Mouse (Mus musculus): ENCODE data around the gene Cyp2j9. TPM values are rescaled to one million over a fixed set of nuclear protein-coding genes. Genes with fewer than 3 reads are reported as not detected.
A peak's percentile ranks its signal among the peaks of the same experiment; 100 is the strongest.
"Not testable (repeated sequence)": the region's sequence is repeated elsewhere in the genome, so short reads cannot be mapped to it uniquely, and the experiment has no call there.

The Cyp2j9 gene
- polyA plus RNA-seq (2015; fragmentation: Nextera tagmentation; extraction: Ambion mirVana), result 2.8 and 3.2 TPM in 2 replicates

DNA sequence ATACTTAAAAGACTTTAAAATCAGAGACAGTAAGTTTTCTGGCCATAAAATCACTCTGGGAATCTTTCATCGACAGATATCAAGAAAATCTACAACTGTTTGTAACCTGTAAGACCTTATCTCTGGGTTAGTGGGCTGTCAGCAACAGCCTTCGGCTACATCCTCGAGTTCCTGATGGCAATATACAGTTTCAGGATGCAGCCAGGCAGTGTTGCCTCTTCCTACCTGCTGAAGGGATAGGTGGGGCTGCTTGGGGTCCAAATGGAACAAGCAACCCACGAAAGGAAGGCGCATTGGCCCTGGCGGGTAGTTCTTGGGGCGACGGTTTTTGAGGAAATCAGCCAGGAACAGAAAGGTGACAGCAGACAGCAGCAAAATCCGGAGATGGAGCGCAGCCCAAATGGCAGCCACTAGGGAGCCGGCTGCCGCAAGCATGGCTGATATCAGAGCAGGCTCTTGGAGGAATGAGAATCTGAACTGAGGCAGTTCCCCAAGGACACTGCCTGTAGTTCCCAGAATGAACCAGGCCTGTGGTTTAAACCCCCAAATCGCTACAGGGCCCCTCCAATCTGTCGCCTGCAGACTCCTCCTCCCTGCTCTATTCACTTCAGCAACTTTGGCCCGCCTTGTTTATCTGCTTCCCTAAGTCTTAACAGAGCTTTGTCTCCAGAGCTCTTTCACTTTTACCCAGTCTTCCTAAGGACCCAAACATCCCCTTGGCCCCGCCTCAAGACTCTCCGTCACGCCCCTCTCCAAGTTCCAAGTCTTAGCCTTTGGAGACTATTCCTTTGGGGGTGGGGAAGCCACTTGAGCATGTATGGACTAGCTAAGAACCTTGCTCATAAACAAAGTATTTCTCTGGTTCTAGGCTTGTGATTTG is at the start of gene Cyp2j9:
Gene Cyp2j9, minus strand, starts transcription at position 668 of the 880 bp plus-strand sequence.
- WGBS, result 4% methylated on average over 18 of the region's 18 CpGs

DNA sequence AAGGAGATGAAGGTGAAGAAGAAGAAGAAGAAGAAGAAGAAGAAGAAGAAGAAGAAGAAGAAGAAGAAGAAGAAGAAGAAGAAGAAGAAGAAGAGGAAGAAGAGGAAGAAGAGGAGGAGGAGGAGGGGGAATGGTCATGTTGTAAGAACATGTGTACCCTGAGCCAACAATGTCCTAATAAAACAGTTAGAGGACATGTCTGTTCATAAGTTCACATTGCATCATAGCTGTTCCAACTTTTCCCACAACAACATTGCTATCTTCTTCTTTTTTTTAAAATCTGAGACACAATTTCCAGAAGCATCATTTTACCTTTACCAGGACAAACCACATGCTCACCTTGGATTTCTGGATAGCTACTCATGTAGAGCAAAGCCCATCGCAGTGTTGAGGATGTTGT is 44.1 kb upstream of the Cyp2j9 start:
- 80% methylated on average over 1 of the region's 1 CpGs for WGBS
- no peak overlapping the region for H3K9ac ChIP-seq
- no peak overlapping the region for H3K4me2 ChIP-seq (replicated peaks)
- no peak for ATAC-seq (ENCODE audit: insufficient number of reproducible peaks, low FRiP score, low TSS enrichment, low read depth)
- H3K27ac ChIP-seq (replicated peaks), result no peak overlapping the region
- no peaks in the 10 kb centered on the region for H3K27me3 ChIP-seq
- no peaks in the 10 kb centered on the region for H3K9me3 ChIP-seq (replicated peaks)
- no peak overlapping the region for H3K4me3 ChIP-seq (replicated peaks)
- H3K36me3 ChIP-seq, result no peaks in the 10 kb centered on the region
- H3K4me1 ChIP-seq, result no peaks in the 10 kb centered on the region

More for the DNA sequence above, at the start of gene Cyp2j9:
- H3K9me3 ChIP-seq (replicated peaks), result no peaks in the 10 kb centered on the region
- no peaks in the 10 kb centered on the region for H3K27me3 ChIP-seq
- H3K9ac ChIP-seq, result peak within 1 kb of the TSS; percentile 12
- H3K4me3 ChIP-seq (replicated peaks), result peak within 1 kb of the TSS; percentile 45
- peaks cover 8% of the 10 kb centered on the region for H3K4me1 ChIP-seq
- ATAC-seq (ENCODE audit: insufficient number of reproducible peaks, low FRiP score, low TSS enrichment, low read depth), result peak; percentile 82
- peak within 1 kb of the TSS; percentile 49 for H3K4me2 ChIP-seq (replicated peaks)
- H3K36me3 ChIP-seq, result no peaks in the 10 kb centered on the region
- peak within 1 kb of the TSS; percentile 79 for H3K27ac ChIP-seq (replicated peaks)

DNA sequence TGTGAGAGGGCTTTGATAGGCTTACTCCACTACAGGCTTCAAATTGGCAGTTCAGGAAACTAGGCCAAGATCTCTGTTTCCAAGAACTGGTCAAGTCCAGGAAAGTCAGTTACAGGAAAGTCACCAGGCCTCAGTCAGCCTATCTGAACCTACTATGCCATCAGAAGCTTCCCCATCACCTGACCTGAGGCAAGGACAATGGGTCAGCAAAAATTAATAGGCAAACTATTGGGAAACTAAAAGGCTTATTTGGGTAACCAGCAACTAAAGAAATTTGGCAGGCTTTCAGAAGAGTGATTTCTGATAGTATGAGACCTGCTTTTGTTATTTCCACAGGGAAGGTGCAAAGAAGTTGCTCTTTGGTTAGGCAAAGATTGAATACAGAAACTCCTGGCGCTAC is 31.1 kb upstream of the Cyp2j9 start:
- Histone ChIP-seq H3K36me3 (no peaks in the 10 kb centered on the region), H3K4me3 (replicated peaks) (no peak overlapping the region)
- 86% methylated on average over 1 of the region's 1 CpGs for WGBS

DNA sequence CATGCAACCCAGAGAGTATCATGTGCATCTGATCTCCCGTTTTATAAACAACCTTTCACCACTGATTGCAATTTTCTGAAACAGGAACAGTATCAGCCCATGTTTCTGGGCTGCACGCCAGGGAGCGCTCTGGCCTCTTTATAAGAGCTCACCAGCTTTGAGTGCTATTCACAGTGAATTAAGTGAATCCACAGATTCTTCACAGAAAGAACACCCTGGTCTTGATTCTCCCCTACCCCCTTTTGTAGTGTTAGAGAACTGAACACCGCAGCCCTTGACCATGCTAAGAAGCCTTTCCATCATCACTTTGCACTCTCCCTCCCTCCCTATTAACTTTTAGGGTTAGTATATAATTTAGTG is 393 bp upstream of the Cyp2j9 start:
- no peak for ATAC-seq (ENCODE audit: insufficient number of reproducible peaks, low FRiP score, low TSS enrichment, low read depth)
- Histone ChIP-seq H3K36me3 (no peaks in the 10 kb centered on the region), H3K27ac (replicated peaks) (peak overlapping the region; percentile 79; the same call in 1 of the 2 replicates), H3K4me1 (peaks cover 8% of the 10 kb centered on the region), H3K27me3 (no peaks in the 10 kb centered on the region), H3K4me3 (replicated peaks) (peak overlapping the region; percentile 45), H3K9ac (no peak overlapping the region), H3K9me3 (replicated peaks) (no peaks in the 10 kb centered on the region), H3K4me2 (replicated peaks) (peak overlapping the region; percentile 49)
- 20% methylated on average over 4 of the region's 4 CpGs for WGBS

More for the DNA sequence above, 31.1 kb upstream of the Cyp2j9 start:
- no peak overlapping the region for H3K4me2 ChIP-seq (replicated peaks)
- no peaks in the 10 kb centered on the region for H3K9me3 ChIP-seq (replicated peaks)
- no peaks in the 10 kb centered on the region for H3K4me1 ChIP-seq
- no peak overlapping the region for H3K9ac ChIP-seq
- no peak overlapping the region for H3K27ac ChIP-seq (replicated peaks)
- no peak for ATAC-seq (ENCODE audit: insufficient number of reproducible peaks, low FRiP score, low TSS enrichment, low read depth)
- H3K27me3 ChIP-seq, result no peaks in the 10 kb centered on the region

DNA sequence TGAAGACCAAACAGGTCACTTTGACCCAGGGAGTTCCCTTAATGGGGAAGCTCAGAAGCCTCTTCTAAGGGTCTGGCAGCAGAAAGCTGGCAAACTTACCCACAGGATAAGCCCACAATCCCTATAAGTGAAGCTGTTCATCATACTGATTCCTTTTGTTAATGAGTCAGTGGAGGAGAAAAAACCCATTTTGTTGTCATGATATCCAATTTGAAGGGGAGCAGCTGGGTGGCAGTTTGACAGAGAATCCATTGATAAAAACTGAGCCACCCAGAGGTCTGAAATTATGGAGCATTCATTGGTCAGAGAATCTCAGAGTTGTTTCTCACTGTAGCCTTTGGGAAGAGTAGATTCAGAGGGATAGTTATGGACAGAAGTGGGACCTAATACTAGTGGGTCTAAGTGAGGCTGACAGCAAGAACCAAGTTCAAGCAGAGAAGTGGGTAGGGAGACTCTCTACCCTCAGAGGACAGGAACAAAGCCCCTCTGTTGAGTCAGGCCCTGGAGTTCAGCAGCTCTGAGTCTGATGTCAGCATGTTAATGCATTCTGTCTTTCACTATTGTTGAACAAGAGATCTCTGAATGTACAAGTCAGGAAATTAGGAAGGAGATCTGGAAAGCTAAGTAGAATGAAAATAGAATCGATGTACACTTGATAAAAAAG is 9.8 kb downstream of the Cyp2j9 start:
- no peaks in the 10 kb centered on the region for H3K9me3 ChIP-seq (replicated peaks)
- WGBS, result 66% methylated on average over 1 of the region's 1 CpGs
- H3K27ac ChIP-seq (replicated peaks), result no peak overlapping the region
- no peak overlapping the region for H3K9ac ChIP-seq
- H3K4me3 ChIP-seq (replicated peaks), result no peak overlapping the region
- no peak for ATAC-seq (ENCODE audit: insufficient number of reproducible peaks, low FRiP score, low TSS enrichment, low read depth)
- no peaks in the 10 kb centered on the region for H3K27me3 ChIP-seq
- no peak overlapping the region for H3K4me2 ChIP-seq (replicated peaks)
- no peaks in the 10 kb centered on the region for H3K4me1 ChIP-seq
- H3K36me3 ChIP-seq, result no peaks in the 10 kb centered on the region

DNA sequence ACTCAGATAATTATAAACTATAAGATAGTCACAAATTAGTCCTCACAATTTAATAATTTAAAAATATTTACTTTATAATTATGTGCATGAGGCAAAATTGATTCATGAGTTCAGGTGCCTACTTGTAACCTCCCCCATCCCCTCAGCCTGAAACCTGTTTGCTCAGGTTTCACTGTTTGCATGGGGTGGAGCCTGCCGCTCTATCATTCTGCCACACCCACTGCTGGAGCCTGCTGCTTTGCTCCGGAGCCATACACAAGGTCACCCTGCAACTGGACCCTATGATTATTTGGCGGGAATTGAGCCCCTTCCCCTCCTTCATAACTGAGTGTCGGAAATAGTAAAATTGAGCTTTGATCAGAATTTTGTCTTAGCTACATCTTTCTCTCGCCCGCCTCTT is 11.0 kb downstream of the Cyp2j9 start:
- H3K4me1 ChIP-seq; H3K9me3 ChIP-seq (replicated peaks); H3K36me3 ChIP-seq; H3K27me3 ChIP-seq; ATAC-seq (ENCODE audit: insufficient number of reproducible peaks, low FRiP score, low TSS enrichment, low read depth); H3K9ac ChIP-seq; H3K4me2 ChIP-seq (replicated peaks); H3K4me3 ChIP-seq (replicated peaks); H3K27ac ChIP-seq (replicated peaks): not testable (repeated sequence)
- 48% methylated on average over 6 of the region's 6 CpGs for WGBS

DNA sequence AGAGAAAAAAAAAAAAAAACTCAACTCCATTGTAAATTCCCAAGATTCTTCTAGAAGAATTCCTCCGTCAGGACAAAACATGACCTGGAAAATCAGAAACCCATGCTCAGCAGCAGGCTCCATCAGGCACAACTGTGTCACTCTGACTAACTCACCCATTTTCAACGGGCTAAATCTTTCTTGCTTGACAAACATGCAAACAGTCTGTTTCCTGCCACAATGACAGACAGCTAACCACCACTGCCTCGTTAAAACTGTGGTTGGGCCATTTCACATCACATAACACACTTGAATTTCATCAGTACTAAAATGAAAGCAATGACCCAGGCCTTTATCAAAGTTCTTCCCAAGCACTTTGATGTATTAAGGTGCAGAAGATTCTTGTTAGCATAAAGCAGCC is 21.9 kb downstream of the Cyp2j9 start:
- 46% methylated on average over 3 of the region's 3 CpGs for WGBS
- ATAC-seq (ENCODE audit: insufficient number of reproducible peaks, low FRiP score, low TSS enrichment, low read depth), result no peak
- Histone ChIP-seq H3K36me3 (no peaks in the 10 kb centered on the region), H3K9ac (no peak overlapping the region), H3K27ac (replicated peaks) (no peak overlapping the region), H3K4me3 (replicated peaks) (no peak overlapping the region), H3K9me3 (replicated peaks) (no peaks in the 10 kb centered on the region), H3K27me3 (no peaks in the 10 kb centered on the region), H3K4me1 (no peaks in the 10 kb centered on the region), H3K4me2 (replicated peaks) (no peak overlapping the region)

DNA sequence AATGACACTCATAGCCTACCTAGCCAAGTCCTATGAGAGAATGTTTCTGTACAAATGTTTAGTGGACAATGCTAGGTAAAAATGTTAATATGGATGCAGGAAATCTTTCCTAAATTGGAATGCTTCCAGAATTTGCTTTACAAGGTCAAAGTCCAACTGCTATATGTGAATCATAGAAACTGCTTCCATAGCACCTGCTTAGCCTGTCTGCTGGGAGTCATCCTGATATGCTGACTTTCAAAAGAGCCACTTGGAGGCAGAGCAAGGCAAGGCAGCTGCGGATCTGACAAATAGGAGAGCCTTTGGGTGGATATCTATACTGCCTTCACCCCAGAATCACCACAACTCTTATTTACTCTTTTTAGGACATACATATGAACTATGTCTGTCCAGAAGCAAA is 23.4 kb downstream of the Cyp2j9 start:
- Histone ChIP-seq H3K9ac (no peak overlapping the region), H3K4me3 (replicated peaks) (no peak overlapping the region), H3K4me2 (replicated peaks) (no peak overlapping the region), H3K36me3 (no peaks in the 10 kb centered on the region), H3K27ac (replicated peaks) (no peak overlapping the region), H3K9me3 (replicated peaks) (no peaks in the 10 kb centered on the region), H3K4me1 (no peaks in the 10 kb centered on the region), H3K27me3 (no peaks in the 10 kb centered on the region)
- ATAC-seq (ENCODE audit: insufficient number of reproducible peaks, low FRiP score, low TSS enrichment, low read depth), result no peak
- WGBS, result 76% methylated on average over 1 of the region's 1 CpGs

DNA sequence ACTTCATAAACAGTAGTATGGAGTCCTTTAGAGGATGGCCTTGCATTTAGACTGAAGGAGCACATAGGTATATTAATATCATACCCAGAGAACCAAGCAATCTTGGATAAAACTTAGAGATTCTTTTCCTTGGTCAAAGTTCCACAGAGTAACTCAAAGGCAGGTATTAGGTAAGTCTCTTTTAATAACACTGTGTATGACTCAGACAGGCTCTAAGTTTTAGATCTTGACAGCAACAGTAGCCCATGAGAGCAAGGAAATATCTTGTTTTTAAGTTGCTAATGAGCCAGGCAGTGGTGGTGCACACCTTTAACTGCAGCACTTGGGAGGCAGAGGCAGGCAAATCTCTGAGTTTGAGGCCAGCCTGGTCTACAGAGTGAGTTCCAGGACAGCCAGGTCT is 25.6 kb downstream of the Cyp2j9 start:
- no peaks in the 10 kb centered on the region for H3K27me3 ChIP-seq
- H3K4me3 ChIP-seq (replicated peaks), result no peak overlapping the region
- no peak overlapping the region for H3K27ac ChIP-seq (replicated peaks)
- no peaks in the 10 kb centered on the region for H3K4me1 ChIP-seq
- ATAC-seq (ENCODE audit: insufficient number of reproducible peaks, low FRiP score, low TSS enrichment, low read depth), result no peak
- no peak overlapping the region for H3K4me2 ChIP-seq (replicated peaks)
- no peak overlapping the region for H3K9ac ChIP-seq
- H3K9me3 ChIP-seq (replicated peaks), result no peaks in the 10 kb centered on the region
- no peaks in the 10 kb centered on the region for H3K36me3 ChIP-seq

DNA sequence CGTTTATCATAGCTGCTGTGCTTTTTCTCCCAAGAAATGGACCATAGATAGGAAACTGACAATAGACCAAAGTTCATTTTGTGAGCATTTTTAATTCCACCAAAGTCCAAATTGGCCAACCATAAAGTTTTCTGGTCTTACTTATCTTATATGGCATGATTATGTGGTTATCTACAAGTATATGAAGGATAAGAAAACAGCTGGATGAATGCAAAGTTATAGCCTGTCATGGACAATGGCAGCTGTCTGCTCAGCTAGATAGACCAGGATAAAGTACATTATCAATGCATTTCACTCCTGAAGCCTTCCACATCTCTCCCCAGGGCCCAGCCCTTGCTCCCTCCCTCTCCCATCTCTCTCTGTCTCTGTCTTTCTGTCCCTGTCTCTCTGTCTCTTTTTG is 30.9 kb downstream of the Cyp2j9 start:
- Histone ChIP-seq H3K4me2 (replicated peaks) (no peak overlapping the region), H3K27ac (replicated peaks) (no peak overlapping the region)
- 75% methylated on average over 1 of the region's 1 CpGs for WGBS

DNA sequence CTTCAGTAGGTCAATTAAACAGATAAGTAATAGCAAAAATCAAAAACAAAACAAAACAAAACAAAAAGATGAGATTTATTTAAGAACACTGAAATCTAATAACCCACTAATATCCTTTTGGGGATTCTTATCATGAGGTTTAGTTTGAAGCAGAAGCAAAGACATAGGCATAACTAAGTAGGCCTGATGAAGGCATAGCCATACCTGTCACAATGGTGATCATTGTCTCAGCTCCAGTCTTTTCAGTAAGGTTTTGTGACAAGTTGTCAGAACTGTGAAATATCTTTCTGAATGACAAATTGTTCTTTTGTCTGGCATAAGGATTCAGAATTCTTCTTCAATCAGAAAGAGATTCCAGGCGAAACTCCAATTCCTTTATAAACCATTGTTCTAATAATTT is 31.6 kb downstream of the Cyp2j9 start:
- H3K4me1 ChIP-seq, result no peaks in the 10 kb centered on the region
- WGBS, result 72% methylated on average over 1 of the region's 1 CpGs
- no peaks in the 10 kb centered on the region for H3K36me3 ChIP-seq
- H3K4me2 ChIP-seq (replicated peaks), result no peak overlapping the region
- H3K9me3 ChIP-seq (replicated peaks), result no peaks in the 10 kb centered on the region
- no peaks in the 10 kb centered on the region for H3K27me3 ChIP-seq
- no peak for ATAC-seq (ENCODE audit: insufficient number of reproducible peaks, low FRiP score, low TSS enrichment, low read depth)
- no peak overlapping the region for H3K9ac ChIP-seq
- no peak overlapping the region for H3K4me3 ChIP-seq (replicated peaks)
- no peak overlapping the region for H3K27ac ChIP-seq (replicated peaks)

More for the DNA sequence above, 30.9 kb downstream of the Cyp2j9 start:
- Histone ChIP-seq H3K9ac (no peak overlapping the region), H3K9me3 (replicated peaks) (no peaks in the 10 kb centered on the region), H3K4me1 (no peaks in the 10 kb centered on the region), H3K36me3 (no peaks in the 10 kb centered on the region), H3K4me3 (replicated peaks) (no peak overlapping the region), H3K27me3 (no peaks in the 10 kb centered on the region)
- ATAC-seq (ENCODE audit: insufficient number of reproducible peaks, low FRiP score, low TSS enrichment, low read depth), result no peak

Measured in embryonic facial prominence, embryonic 15.5 days (tissue).